Mouse (Mus musculus) midbrain, embryonic 11.5 days (tissue): ENCODE data around the gene Pelo. TPM values are rescaled to one million over a fixed set of nuclear protein-coding genes. Genes with fewer than 3 reads are reported as not detected.
A peak's percentile ranks its signal among the peaks of the same experiment; 100 is the strongest.

Source experiments
- ATAC-seq: fragments of 200-750 bp; cut with Nextera tagmentation; 2 replicates; pipeline ENCODE4 v1.8.0; 2017; ENCODE audit warnings: moderate TSS enrichment, moderate library complexity; ENCODE audit not compliant: low FRiP score
- DNase-seq: peaks from one replicate; pipeline ENCODE4 v3.0.0; 2015; ENCODE audit warnings: low spot score; ENCODE audit errors: missing footprints
- H3K27ac ChIP-seq: fragments of 300-500 bp; sonication (generic); 2 replicates; pipeline ENCODE4 v1.5.1; 2014; ENCODE audit warnings: low read depth, low read length
- H3K27me3 ChIP-seq: fragments of 300-500 bp; sonication (generic); 2 replicates; pipeline ENCODE4 v1.6.1; 2014; ENCODE audit warnings: mild to moderate bottlenecking, low read length, moderate library complexity, mixed read lengths; ENCODE audit not compliant: control insufficient read depth, insufficient read depth
- H3K36me3 ChIP-seq: fragments of 300-500 bp; sonication (generic); 2 replicates; pipeline ENCODE4 v1.6.1; 2014; ENCODE audit warnings: mild to moderate bottlenecking, low read length, moderate library complexity, mixed read lengths; ENCODE audit not compliant: control insufficient read depth, insufficient read depth
- H3K4me1 ChIP-seq: fragments of 300-500 bp; sonication (generic); 2 replicates; pipeline ENCODE4 v1.6.1; 2014; ENCODE audit warnings: low read length; ENCODE audit not compliant: control insufficient read depth, insufficient read depth
- H3K4me2 ChIP-seq: fragments of 300-500 bp; sonication (generic); 2 replicates; pipeline ENCODE4 v1.6.1; 2014; ENCODE audit warnings: mild to moderate bottlenecking, moderate library complexity
- H3K4me3 ChIP-seq: fragments of 300-500 bp; sonication (generic); 2 replicates; pipeline ENCODE4 v1.5.1; 2014; ENCODE audit warnings: low read depth, low read length
- H3K9ac ChIP-seq: fragments of 300-500 bp; sonication (generic); 2 replicates; pipeline ENCODE4 v1.6.1; 2014; ENCODE audit warnings: low read length
- H3K9me3 ChIP-seq: fragments of 300-500 bp; sonication (generic); 2 replicates; pipeline ENCODE4 v1.6.1; 2016; ENCODE audit warnings: low read length; ENCODE audit not compliant: control insufficient read depth
- WGBS: fragments of 180-500 bp; shearing (Covaris S2); extraction: QIAGEN DNeasy Blood & Tissue Kit; methylation state at CpG from one replicate; pipeline ENCODE4 v1.1.7; 2014; 5-methylcytosine and 5-hydroxymethylcytosine counted together
- polyA plus RNA-seq: library from polyadenylated mRNA; unstranded; fragments of >200 nt; fragmentation: Nextera tagmentation; extraction: Ambion mirVana; gene quantifications from 2 replicates; pipeline ENCODE4 v1.2.1, GENCODE M21; 2014

The Pelo gene
- 6.7 and 7.4 TPM in 2 replicates for polyA plus RNA-seq

GRCm38 (mm10) chr13:115090069-115090976 is at the start of gene Pelo:
Pelo (minus strand) TSS chr13:115090186.
- Histone ChIP-seq H3K4me1 (peaks cover 10% of the 10 kb centered on the region), H3K4me2 (peak within 1 kb of the TSS; percentile 97)

GRCm38 (mm10) chr13:115138513-115138912 is 48.5 kb upstream of the Pelo start:
- no peak overlapping the region for H3K4me2 ChIP-seq
- no peaks in the 10 kb centered on the region for H3K27me3 ChIP-seq
- H3K36me3 ChIP-seq = no peaks in the 10 kb centered on the region
- no peaks in the 10 kb centered on the region for H3K4me1 ChIP-seq
- ATAC-seq (no peak), DNase-seq (no peak)
- H3K4me3 ChIP-seq = no peak overlapping the region
- WGBS = 84% methylated on average over 7 of the region's 7 CpGs
- H3K9ac ChIP-seq = no peak overlapping the region
- no peak overlapping the region for H3K27ac ChIP-seq
- no peaks in the 10 kb centered on the region for H3K9me3 ChIP-seq

More at GRCm38 (mm10) chr13:115090069-115090976, at the start of gene Pelo:
- under 1% methylated on average over 60 of the region's 60 CpGs for WGBS
- Histone ChIP-seq H3K9me3 (no peaks in the 10 kb centered on the region), H3K27ac (peak within 1 kb of the TSS; percentile 6; the same call in 1 of the 2 replicates), H3K9ac (peak within 1 kb of the TSS; percentile 82), H3K36me3 (peaks cover 10% of the 10 kb centered on the region; the same call in 1 of the 2 replicates), H3K4me3 (peak within 1 kb of the TSS; percentile 69), H3K27me3 (no peaks in the 10 kb centered on the region)
- DNase-seq = peak; percentile 99
- ATAC-seq = peak; percentile 95

- 90% methylated on average over 3 of the region's 3 CpGs for WGBS
- Histone ChIP-seq H3K27me3 (no peaks in the 10 kb centered on the region), H3K9me3 (no peaks in the 10 kb centered on the region), H3K4me2 (no peak overlapping the region), H3K4me3 (no peak overlapping the region), H3K4me1 (no peaks in the 10 kb centered on the region), H3K9ac (no peak overlapping the region), H3K36me3 (no peaks in the 10 kb centered on the region), H3K27ac (no peak overlapping the region)
- DNase-seq = no peak
- ATAC-seq = no peak
Observed at GRCm38 (mm10) chr13:115136761-115137160, 46.8 kb upstream of the Pelo start.

- WGBS = 39% methylated on average over 5 of the region's 5 CpGs
- no peaks in the 10 kb centered on the region for H3K9me3 ChIP-seq
- no peak for ATAC-seq
- no peaks in the 10 kb centered on the region for H3K36me3 ChIP-seq
- H3K4me3 ChIP-seq = no peak overlapping the region
- no peaks in the 10 kb centered on the region for H3K4me1 ChIP-seq
- no peak overlapping the region for H3K9ac ChIP-seq
- no peak for DNase-seq
- no peak overlapping the region for H3K4me2 ChIP-seq
- no peak overlapping the region for H3K27ac ChIP-seq
- no peaks in the 10 kb centered on the region for H3K27me3 ChIP-seq
Observed at GRCm38 (mm10) chr13:115132435-115132834, 42.4 kb upstream of the Pelo start.

GRCm38 (mm10) chr13:115131381-115131780 is 41.4 kb upstream of the Pelo start:
- H3K36me3 ChIP-seq = no peaks in the 10 kb centered on the region
- H3K4me2 ChIP-seq = no peak overlapping the region
- H3K9ac ChIP-seq = no peak overlapping the region
- no peaks in the 10 kb centered on the region for H3K27me3 ChIP-seq
- H3K4me3 ChIP-seq = no peak overlapping the region
- ATAC-seq (no peak), DNase-seq (peak; percentile 79)
- H3K27ac ChIP-seq = no peak overlapping the region
- no peaks in the 10 kb centered on the region for H3K9me3 ChIP-seq
- 78% methylated on average over 3 of the region's 3 CpGs for WGBS
- no peaks in the 10 kb centered on the region for H3K4me1 ChIP-seq

- H3K4me3 ChIP-seq = no peak overlapping the region
- no peak for DNase-seq
- no peaks in the 10 kb centered on the region for H3K27me3 ChIP-seq
- no peak overlapping the region for H3K27ac ChIP-seq
- no peaks in the 10 kb centered on the region for H3K4me1 ChIP-seq
- no peaks in the 10 kb centered on the region for H3K36me3 ChIP-seq
- no peak for ATAC-seq
- 93% methylated on average over 2 of the region's 2 CpGs for WGBS
- no peak overlapping the region for H3K9ac ChIP-seq
- no peak overlapping the region for H3K4me2 ChIP-seq
- no peaks in the 10 kb centered on the region for H3K9me3 ChIP-seq
Observed at GRCm38 (mm10) chr13:115130035-115130434, 40.0 kb upstream of the Pelo start.

- ATAC-seq = no peak
- Histone ChIP-seq H3K4me1 (no peaks in the 10 kb centered on the region), H3K9ac (no peak overlapping the region), H3K9me3 (no peaks in the 10 kb centered on the region), H3K36me3 (no peaks in the 10 kb centered on the region), H3K27ac (no peak overlapping the region), H3K4me2 (no peak overlapping the region), H3K27me3 (no peaks in the 10 kb centered on the region), H3K4me3 (no peak overlapping the region)
- no peak for DNase-seq
- WGBS = 92% methylated on average over 1 of the region's 1 CpGs
Observed at GRCm38 (mm10) chr13:115127826-115128225, 37.8 kb upstream of the Pelo start.

GRCm38 (mm10) chr13:115126534-115126933 is 36.5 kb upstream of the Pelo start:
- Histone ChIP-seq H3K4me3 (no peak overlapping the region), H3K27ac (no peak overlapping the region), H3K4me1 (no peaks in the 10 kb centered on the region), H3K9ac (no peak overlapping the region), H3K9me3 (no peaks in the 10 kb centered on the region), H3K27me3 (no peaks in the 10 kb centered on the region), H3K36me3 (no peaks in the 10 kb centered on the region), H3K4me2 (no peak overlapping the region)
- 97% methylated on average over 2 of the region's 2 CpGs for WGBS
- DNase-seq (peak; percentile 6), ATAC-seq (no peak)

- Histone ChIP-seq H3K9ac (no peak overlapping the region), H3K4me2 (no peak overlapping the region), H3K27ac (no peak overlapping the region), H3K36me3 (no peaks in the 10 kb centered on the region), H3K4me1 (no peaks in the 10 kb centered on the region), H3K27me3 (no peaks in the 10 kb centered on the region), H3K4me3 (no peak overlapping the region), H3K9me3 (no peaks in the 10 kb centered on the region)
- no peak for ATAC-seq
- DNase-seq = no peak
- WGBS = 95% methylated on average over 4 of the region's 4 CpGs
Observed at GRCm38 (mm10) chr13:115125130-115125529, 35.1 kb upstream of the Pelo start.
